Mouse (Mus musculus) forebrain, embryonic 16.5 days (tissue): ENCODE results near the gene Kcng4. TPM values are rescaled to one million over a fixed set of nuclear protein-coding genes. Genes with fewer than 3 reads are reported as not detected.

Experiments
- ATAC-seq: fragments of 200-750 bp; cut with Nextera tagmentation; 2 replicates; pipeline ENCODE4 v1.8.0; 2017; ENCODE audit warnings: mild to moderate bottlenecking, moderate library complexity
- H3K27ac ChIP-seq: fragments of 300-500 bp; sonication (generic); 2 replicates; pipeline ENCODE4 v1.5.1; 2014; ENCODE audit warnings: low read length, control low read depth
- H3K27me3 ChIP-seq: fragments of 300-500 bp; sonication (generic); replicated peaks from 2 replicates; pipeline ENCODE4 v1.6.1; 2014; ENCODE audit warnings: low read length; ENCODE audit not compliant: control insufficient read depth, insufficient read depth
- H3K36me3 ChIP-seq: fragments of 300-500 bp; sonication (generic); 2 replicates; pipeline ENCODE4 v1.6.1; 2014; ENCODE audit not compliant: control insufficient read depth, insufficient read depth
- H3K4me1 ChIP-seq: fragments of 300-500 bp; sonication (generic); replicated peaks from 2 replicates; pipeline ENCODE4 v1.6.1; 2014; ENCODE audit warnings: low read length; ENCODE audit not compliant: control insufficient read depth, insufficient read depth
- H3K4me2 ChIP-seq: fragments of 300-500 bp; sonication (generic); 2 replicates; pipeline ENCODE4 v1.6.1; 2014; ENCODE audit warnings: mild to moderate bottlenecking, low read length, control low read depth
- H3K4me3 ChIP-seq: fragments of 300-500 bp; sonication (generic); replicated peaks from 2 replicates; pipeline ENCODE4 v1.5.1; 2014; ENCODE audit warnings: mild to moderate bottlenecking, low read length, control low read depth
- H3K9ac ChIP-seq: fragments of 300-500 bp; sonication (generic); replicated peaks from 2 replicates; pipeline ENCODE4 v1.6.1; 2014; ENCODE audit warnings: low read depth, low read length, control low read depth
- H3K9me3 ChIP-seq: fragments of 300-500 bp; sonication (generic); 2 replicates; pipeline ENCODE4 v1.6.1; 2016; ENCODE audit warnings: low read length; ENCODE audit not compliant: control insufficient read depth
- WGBS: fragments of 180-500 bp; shearing (Covaris S2); extraction: QIAGEN DNeasy Blood & Tissue Kit; methylation state at CpG from one replicate; pipeline ENCODE4 v1.1.7; 2014; 5-methylcytosine and 5-hydroxymethylcytosine counted together
- polyA plus RNA-seq: library from polyadenylated mRNA; unstranded; fragments of >200 nt; fragmentation: Nextera tagmentation; extraction: Ambion mirVana; gene quantifications from 2 replicates; pipeline ENCODE4 v1.2.1, GENCODE M21; 2015

The Kcng4 gene
- polyA plus RNA-seq, 1 experiment from 2014 or later = not detected

GRCm38 (mm10) chr8:119666219-119666951 is 30.9 kb upstream of the Kcng4 start, which contains the start of gene Wfdc1:
Gene Wfdc1 (plus strand): TSS chr8:119666365.
- Histone ChIP-seq H3K4me3 (no peak within 1 kb of the TSS), H3K4me2 (no peak within 1 kb of the TSS), H3K27me3 (no peaks in the 10 kb centered on the region), H3K27ac (no peak within 1 kb of the TSS), H3K9ac (no peak within 1 kb of the TSS), H3K36me3 (no peaks in the 10 kb centered on the region), H3K9me3 (no peaks in the 10 kb centered on the region), H3K4me1 (peaks cover 3% of the 10 kb centered on the region; the same call in 1 of the 2 replicates)
- 21% methylated on average over 14 of the region's 14 CpGs for WGBS
- no peak for ATAC-seq

- H3K4me1 ChIP-seq = peaks cover 5% of the 10 kb centered on the region; the same call in 1 of the 2 replicates
- 77% methylated on average over 6 of the region's 6 CpGs for WGBS
- no peaks in the 10 kb centered on the region for H3K9me3 ChIP-seq
- no peaks in the 10 kb centered on the region for H3K36me3 ChIP-seq
- H3K4me3 ChIP-seq = no peak overlapping the region
- no peak overlapping the region for H3K9ac ChIP-seq
- no peak overlapping the region for H3K4me2 ChIP-seq
- H3K27ac ChIP-seq = no peak overlapping the region
- no peaks in the 10 kb centered on the region for H3K27me3 ChIP-seq
- ATAC-seq = no peak
These were observed 29.8 kb upstream of the Kcng4 start for GRCm38 (mm10) chr8:119665270-119665669.

- Histone ChIP-seq H3K4me2 (no peak overlapping the region), H3K4me1 (peaks cover 5% of the 10 kb centered on the region; the same call in 1 of the 2 replicates), H3K9ac (no peak overlapping the region), H3K4me3 (no peak overlapping the region), H3K36me3 (no peaks in the 10 kb centered on the region), H3K27me3 (no peaks in the 10 kb centered on the region), H3K9me3 (no peaks in the 10 kb centered on the region), H3K27ac (no peak overlapping the region)
- WGBS = 79% methylated on average over 11 of the region's 11 CpGs
- no peak for ATAC-seq
These were observed 28.0 kb upstream of the Kcng4 start for GRCm38 (mm10) chr8:119663440-119663839.

- H3K4me1 ChIP-seq = peaks cover 5% of the 10 kb centered on the region; the same call in 1 of the 2 replicates
- H3K27me3 ChIP-seq = no peaks in the 10 kb centered on the region
- H3K9me3 ChIP-seq = no peaks in the 10 kb centered on the region
- 60% methylated on average over 6 of the region's 6 CpGs for WGBS
- H3K9ac ChIP-seq = no peak overlapping the region
- no peak overlapping the region for H3K4me3 ChIP-seq
- no peaks in the 10 kb centered on the region for H3K36me3 ChIP-seq
- H3K27ac ChIP-seq = no peak overlapping the region
- H3K4me2 ChIP-seq = no peak overlapping the region
- no peak for ATAC-seq
These were observed 26.4 kb upstream of the Kcng4 start for GRCm38 (mm10) chr8:119661892-119662291.

- H3K4me3 ChIP-seq = no peak overlapping the region
- WGBS = 8% methylated on average over 9 of the region's 9 CpGs
- ATAC-seq = no peak
- H3K9me3 ChIP-seq = no peaks in the 10 kb centered on the region
- no peak overlapping the region for H3K4me2 ChIP-seq
- no peak overlapping the region for H3K9ac ChIP-seq
- H3K27me3 ChIP-seq = no peaks in the 10 kb centered on the region
- no peaks in the 10 kb centered on the region for H3K36me3 ChIP-seq
- no peak overlapping the region for H3K27ac ChIP-seq
- peaks cover 5% of the 10 kb centered on the region; the same call in 1 of the 2 replicates for H3K4me1 ChIP-seq
These were observed 25.6 kb upstream of the Kcng4 start for GRCm38 (mm10) chr8:119661081-119661480.

- Histone ChIP-seq H3K27me3 (no peaks in the 10 kb centered on the region), H3K9me3 (no peaks in the 10 kb centered on the region), H3K4me3 (no peak overlapping the region), H3K36me3 (no peaks in the 10 kb centered on the region), H3K27ac (no peak overlapping the region), H3K4me2 (no peak overlapping the region), H3K4me1 (peaks cover 5% of the 10 kb centered on the region; the same call in 1 of the 2 replicates), H3K9ac (no peak overlapping the region)
- no peak for ATAC-seq
- 58% methylated on average over 5 of the region's 5 CpGs for WGBS
These were observed 21.4 kb upstream of the Kcng4 start for GRCm38 (mm10) chr8:119656709-119657464.

GRCm38 (mm10) chr8:119651324-119651723 is 15.8 kb upstream of the Kcng4 start:
- Histone ChIP-seq H3K27ac (no peak overlapping the region), H3K27me3 (no peaks in the 10 kb centered on the region), H3K4me2 (no peak overlapping the region), H3K4me1 (no peaks in the 10 kb centered on the region), H3K9ac (no peak overlapping the region), H3K36me3 (no peaks in the 10 kb centered on the region), H3K4me3 (no peak overlapping the region), H3K9me3 (no peaks in the 10 kb centered on the region; the same call in 1 of the 2 replicates)
- 74% methylated on average over 2 of the region's 2 CpGs for WGBS
- ATAC-seq = no peak

GRCm38 (mm10) chr8:119646846-119647245 is 11.4 kb upstream of the Kcng4 start:
- Histone ChIP-seq H3K27me3 (no peaks in the 10 kb centered on the region), H3K4me3 (no peak overlapping the region), H3K4me2 (no peak overlapping the region), H3K4me1 (no peaks in the 10 kb centered on the region), H3K9me3 (no peaks in the 10 kb centered on the region; the same call in 1 of the 2 replicates), H3K27ac (no peak overlapping the region), H3K9ac (no peak overlapping the region), H3K36me3 (no peaks in the 10 kb centered on the region)
- ATAC-seq = no peak
- WGBS = 82% methylated on average over 7 of the region's 7 CpGs

GRCm38 (mm10) chr8:119646197-119646596 is 10.7 kb upstream of the Kcng4 start:
- 78% methylated on average over 3 of the region's 3 CpGs for WGBS
- Histone ChIP-seq H3K27me3 (no peaks in the 10 kb centered on the region), H3K27ac (no peak overlapping the region), H3K9me3 (no peaks in the 10 kb centered on the region; the same call in 1 of the 2 replicates), H3K4me1 (no peaks in the 10 kb centered on the region), H3K4me3 (no peak overlapping the region), H3K9ac (no peak overlapping the region), H3K4me2 (no peak overlapping the region), H3K36me3 (no peaks in the 10 kb centered on the region)
- no peak for ATAC-seq
